Mouse (Mus musculus) mature B cell (primary cell): ENCODE results near the gene Satb1.

Experiments used
- in situ Hi-C: fragments of 300-500 bp; cut with MboI; formaldehyde crosslinking; loops from 2 replicates; pipeline ENCODE4 v1.14.3; 2019

Satb1 gene

DNA sequence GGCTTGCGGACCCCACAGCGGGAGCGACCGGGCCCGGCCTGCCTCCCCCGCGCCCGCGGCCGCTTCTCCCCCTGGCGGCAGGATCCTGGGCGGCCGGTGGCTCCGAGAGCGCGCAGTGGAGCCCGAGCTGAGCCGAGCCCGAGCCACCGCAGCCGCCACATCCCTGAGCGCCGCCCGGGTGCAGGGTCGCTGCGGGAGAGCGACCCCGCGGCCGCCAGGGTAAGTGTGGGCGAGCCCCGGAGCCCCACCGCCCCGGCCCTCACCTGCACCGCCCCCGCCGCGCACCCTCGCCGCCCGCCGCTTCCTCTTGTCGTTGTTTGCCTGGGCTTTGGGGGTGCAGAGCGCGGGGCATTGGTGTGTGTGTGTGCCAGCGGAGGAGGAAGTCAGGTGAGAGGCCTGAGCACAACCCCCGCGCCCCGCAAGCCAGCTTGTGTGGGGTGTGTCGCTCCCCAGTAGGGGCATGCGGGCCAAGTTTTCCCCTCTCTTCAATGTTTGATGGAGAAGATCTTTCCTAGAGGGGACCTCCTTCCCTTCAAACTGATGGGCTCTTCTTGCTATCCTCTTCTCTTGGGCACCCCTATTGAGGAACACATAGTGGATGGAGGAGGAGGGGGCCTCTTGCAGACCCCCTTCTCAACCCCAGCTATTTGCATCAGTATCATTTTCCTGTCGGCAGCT, at the start of gene Satb1:
Gene Satb1 (minus strand): TSS at position 391 of the 678 bp plus-strand sequence.
- in situ Hi-C loops: loop anchor here (5.0 to 10.0 kb wide), 2 partner anchors 52 to 329 kb away; no protein-coding TSS in a partner anchor

DNA sequence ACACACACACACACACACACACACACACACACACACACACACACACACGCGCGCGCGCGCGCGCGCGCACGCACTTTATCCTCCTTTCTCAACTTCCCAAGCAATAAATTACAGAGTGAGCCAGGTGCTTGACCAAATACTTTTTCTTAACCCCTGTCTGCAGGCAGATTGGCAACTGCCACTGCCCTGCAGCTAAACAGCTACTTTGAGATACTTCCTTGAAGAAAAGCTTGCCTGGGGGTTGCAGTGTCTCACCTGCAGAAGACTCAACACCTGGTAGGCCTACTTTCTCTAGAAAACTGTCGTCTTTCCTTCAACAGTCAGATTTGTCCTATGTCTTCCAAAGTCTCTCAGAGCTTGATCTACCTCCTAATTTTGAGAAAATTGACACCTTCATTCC, 49.5 kb upstream of the Satb1 start:
- in situ Hi-C loops: loop anchor here (10.0 kb wide), 1 partner anchor 48 kb away; the partner anchor contains the start of gene Satb1

DNA sequence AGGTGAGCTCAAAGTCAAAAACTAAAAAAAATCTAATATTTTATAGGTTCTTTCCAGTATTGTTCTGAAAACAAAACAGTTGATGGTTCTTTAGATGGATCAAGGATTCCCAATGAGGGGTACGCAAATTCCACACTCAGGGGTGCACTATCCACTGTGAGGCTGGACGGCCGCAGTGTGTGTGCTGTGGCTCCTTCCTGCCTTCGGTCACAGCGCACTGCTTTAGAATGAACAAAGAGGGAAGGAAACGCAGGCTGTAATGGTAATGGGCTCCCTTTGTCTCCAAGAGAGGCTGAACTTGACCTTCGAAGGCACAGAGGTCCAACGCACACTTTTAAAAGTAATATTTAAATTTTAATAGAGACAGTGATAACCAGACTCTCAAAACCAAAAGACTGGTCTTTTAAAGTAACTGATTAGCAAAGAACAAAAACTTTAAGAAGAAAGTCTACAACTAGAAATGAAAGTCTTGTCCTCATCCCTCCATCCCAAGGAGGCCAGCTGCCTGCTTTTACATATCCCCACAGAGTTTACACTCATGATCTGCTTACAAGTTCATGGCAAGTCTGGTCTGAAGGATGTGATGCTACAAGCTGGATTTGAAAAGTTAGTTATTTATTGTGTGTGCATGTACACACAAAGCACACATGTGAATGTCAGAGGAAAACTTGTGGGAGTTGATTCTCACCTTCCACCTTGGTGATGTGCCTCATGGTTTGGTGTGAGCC, 48.0 kb upstream of the Satb1 start:
- in situ Hi-C loops: loop anchor here (10.0 kb wide), 1 partner anchor 46 kb away; the partner anchor contains the start of gene Satb1

DNA sequence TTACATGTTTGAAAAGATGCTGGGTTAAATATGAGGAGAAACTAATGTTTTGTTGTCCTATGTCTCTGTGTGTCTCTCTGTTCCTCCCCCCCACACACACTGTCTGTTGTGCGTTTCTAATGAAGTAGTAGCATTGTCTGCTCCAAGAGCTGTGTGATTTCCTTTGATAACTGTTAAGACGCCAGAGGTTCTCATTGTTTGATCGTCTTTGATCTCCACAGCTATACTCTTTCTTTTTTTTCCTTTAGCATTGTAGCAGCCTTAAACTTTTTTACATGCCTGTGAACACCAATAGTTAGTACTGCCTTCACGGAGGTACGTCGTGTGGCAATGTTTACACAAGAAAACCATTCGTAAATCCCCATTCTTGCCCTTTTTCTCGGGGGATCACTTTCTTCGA, 47.1 kb upstream of the Satb1 start:
- in situ Hi-C loops: loop anchor here (10.0 kb wide), 1 partner anchor 45 kb away; the partner anchor contains the start of gene Satb1

DNA sequence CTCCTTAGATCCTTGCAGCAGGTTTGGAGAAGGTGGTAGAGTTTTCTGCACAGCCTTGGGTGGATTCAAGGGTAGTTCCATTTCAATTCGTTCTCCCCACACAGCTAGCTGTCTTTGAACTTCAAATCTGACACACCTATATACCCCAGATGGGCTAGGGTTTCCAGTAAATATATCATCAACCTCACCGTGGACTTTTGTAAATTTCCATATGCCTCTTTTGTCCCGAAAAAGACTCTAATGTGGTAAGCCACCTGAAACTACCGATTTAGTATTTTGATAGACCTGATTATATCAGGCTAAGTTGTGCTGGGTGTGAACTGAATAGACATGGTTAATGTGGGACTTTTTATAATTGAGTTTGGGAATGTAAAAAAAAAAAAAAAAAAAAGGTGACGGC, 46.6 kb upstream of the Satb1 start:
- in situ Hi-C loops: loop anchor here (10.0 kb wide), 1 partner anchor 45 kb away; the partner anchor contains the start of gene Satb1

DNA sequence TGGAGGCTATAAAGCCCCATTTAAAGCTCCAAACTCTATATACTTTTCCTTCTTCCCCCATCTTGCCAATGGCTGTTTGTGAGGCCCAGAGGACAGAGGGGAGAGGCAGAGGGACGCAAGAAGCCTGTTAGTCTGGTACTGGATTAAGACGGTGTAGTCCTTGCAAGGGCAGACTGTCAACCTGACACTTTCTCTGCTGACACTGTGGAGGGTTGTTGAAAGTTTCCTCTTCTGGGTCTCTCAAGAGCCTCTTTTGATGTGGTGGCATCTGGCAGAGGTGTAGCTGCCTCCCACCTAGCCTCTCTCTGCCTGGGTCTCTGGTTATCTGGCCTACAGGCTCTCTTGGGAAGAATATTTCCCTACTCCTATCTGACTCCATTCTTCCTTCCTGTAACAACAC, 46.1 kb upstream of the Satb1 start:
- in situ Hi-C loops: no loop called here

DNA sequence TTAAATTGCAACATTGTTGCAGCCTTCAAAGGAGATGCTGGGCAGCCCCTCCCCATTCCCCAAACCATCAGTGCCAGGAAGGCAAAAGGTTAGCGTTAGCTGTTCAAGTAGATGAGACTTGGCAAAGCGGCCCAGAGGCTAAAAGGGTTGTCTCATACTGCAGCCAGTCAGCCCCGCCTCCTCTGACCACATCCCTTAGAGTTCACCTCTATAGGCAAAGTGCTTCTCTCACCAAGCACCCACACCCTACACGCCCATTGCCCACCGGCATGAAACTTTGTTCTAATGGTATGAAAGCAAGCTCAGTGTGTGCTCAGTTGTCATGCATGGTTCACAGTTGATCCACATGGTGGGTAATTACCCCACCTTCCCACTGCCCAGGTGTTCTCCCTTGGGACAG, 43.4 kb upstream of the Satb1 start:
- in situ Hi-C loops: no loop called here

DNA sequence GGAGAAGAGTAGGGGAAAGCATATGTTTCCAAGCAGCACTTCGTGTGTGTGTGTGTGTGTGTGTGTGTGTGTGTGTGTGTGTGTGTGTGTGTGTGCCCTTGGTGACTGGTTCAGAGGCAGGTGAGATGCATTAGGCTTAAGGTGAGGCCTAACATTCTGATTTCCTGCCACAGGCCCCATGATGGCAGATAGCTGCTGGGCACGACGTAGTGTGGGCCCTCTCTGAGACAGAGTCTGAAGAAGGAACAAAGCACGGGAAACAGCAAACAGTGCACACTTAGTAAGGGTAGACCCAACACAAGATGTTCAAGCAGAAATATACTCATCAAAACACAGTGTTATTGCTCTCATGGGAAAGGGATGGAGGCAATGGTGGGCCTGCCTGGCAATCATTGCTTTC, 24.5 kb upstream of the Satb1 start:
- in situ Hi-C loops: no loop called here

DNA sequence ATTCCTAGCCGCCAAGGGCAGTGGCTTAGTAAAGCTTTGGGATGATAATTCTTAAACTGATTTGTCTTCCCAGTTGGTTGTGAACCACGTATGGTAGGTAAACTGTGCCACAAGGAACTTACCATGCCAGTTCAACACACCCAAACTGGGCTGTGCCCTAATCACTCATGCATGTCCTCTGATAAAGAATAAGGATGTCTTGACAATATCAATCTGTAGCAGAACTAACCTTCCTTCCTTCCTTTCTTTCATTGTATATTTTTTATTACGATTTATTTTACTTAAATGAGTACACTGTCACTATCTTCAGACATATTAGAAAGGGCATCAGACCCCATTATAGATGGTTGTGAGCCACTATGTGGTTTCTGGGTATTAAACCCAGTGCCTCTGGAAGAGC, 23.2 kb upstream of the Satb1 start:
- in situ Hi-C loops: no loop called here

DNA sequence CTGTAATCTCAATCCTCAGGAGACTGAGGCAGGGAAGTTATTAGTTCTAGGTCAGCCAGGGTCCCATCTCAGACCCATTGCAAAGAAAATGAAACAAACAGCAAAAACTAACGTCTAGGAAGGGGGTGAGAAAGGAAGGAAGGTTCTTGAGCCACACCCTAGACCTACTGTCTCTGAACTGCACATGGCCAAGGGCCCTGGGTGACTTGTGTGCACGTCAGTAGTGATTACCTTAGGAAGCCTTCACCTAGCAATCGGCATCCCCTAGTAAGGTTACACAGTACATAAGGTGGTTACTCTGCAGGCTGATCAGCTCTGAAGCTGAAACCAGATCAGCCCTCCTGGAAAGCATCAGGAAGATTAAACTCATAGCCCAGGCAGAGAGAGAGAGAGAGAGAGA, 22.2 kb upstream of the Satb1 start:
- in situ Hi-C loops: no loop called here

DNA sequence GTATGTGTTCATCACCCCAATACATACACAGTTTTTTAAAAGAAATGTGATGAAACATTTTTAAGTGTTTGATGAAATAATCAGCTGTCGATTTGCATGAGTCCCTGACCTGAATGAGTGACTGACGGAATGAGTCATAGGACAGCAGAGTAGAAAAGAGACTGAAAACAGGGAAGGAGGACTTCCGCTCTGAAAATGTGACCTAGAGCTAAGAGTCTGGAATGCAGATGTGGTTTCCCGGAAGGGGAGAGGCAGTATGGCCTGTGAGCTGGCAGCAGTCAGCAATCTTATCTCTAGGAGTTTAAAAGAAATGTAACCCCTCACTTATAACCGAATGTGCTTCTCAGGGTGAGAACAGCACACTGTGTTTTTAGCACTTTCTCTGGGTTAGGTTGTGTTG, 20.9 kb upstream of the Satb1 start:
- in situ Hi-C loops: no loop called here

DNA sequence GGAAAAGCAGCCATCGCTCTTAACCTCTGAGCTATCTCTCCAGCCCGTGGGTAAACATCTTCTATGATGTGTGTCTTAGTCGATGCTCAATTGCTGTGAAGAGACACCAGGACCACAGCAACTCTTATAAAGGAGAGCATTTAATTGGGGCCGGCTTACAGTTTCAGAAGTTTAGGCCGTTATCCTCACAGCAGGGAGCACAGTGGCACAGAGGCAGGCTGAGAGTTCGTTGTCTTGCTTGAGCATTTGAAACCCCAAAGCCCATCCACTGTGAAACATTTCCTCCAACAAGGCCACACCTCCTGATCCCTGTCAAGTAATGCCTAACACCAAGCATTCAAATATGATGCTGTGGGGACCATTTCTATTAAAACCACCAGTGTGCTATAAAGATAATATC, 7.5 kb upstream of the Satb1 start:
- in situ Hi-C loops: no loop called here

DNA sequence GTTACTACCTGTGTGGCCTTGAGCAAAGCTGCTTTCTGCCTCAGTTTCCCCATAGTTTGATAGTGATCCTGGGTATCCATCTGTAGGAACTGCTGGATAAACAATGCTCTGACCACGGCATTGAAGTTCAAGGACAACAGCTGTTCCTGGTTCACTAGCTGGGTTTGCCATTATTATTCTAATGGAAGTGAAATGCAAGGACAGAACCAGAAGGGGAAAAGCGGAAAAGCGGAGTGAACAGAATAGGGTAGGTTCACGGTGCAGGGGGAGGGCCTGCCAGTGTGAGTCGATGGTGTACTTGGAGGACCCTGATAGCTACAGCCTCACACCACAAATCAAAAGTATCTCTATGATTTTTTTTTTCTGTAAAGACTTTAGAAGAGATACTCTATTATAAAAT, 6.4 kb upstream of the Satb1 start:
- in situ Hi-C loops: loop anchor here (10.0 kb wide), 1 partner anchor 45 kb away; no protein-coding TSS in a partner anchor

DNA sequence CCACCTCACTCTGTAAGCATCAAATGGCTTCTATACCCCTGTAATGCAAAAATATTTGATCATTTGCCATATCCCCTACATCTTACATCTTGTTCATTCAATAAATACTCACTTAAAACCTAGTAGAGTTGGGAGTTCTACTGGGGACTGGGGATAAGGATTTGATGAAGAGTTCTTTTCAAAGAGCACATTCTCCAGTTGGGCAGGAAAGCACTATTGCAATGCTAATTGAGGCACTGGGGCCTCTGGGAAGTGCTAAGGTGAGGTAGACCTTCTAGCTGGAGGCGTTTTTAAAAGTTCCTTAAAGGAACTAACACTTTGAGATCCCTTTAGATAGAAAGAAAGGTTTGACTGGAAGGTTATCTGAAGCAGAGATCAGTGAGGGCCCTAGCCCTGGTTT, 3.8 kb upstream of the Satb1 start:
- in situ Hi-C loops: loop anchor here (10.0 kb wide), 1 partner anchor 48 kb away; no protein-coding TSS in a partner anchor

DNA sequence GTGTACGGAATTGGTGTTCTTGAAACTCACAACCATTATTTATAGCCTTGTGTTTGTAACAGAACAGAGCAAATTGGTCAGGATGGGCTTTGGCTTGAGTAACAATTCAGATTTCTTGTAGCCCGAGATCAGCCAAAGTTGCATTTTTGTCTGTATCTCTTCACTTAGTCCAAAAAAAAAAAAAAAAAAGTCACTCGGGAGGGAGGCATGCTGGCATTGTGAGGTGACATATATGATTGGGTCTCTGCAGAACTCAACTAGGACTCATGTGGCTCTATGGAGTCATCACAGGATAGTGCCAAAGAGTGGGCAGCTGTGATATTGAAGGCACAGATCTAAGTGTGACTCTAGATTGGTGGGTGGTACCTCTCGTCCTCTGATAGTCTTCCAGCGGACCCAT, 3.2 kb upstream of the Satb1 start:
- in situ Hi-C loops: loop anchor here (10.0 kb wide), 1 partner anchor 49 kb away; no protein-coding TSS in a partner anchor

DNA sequence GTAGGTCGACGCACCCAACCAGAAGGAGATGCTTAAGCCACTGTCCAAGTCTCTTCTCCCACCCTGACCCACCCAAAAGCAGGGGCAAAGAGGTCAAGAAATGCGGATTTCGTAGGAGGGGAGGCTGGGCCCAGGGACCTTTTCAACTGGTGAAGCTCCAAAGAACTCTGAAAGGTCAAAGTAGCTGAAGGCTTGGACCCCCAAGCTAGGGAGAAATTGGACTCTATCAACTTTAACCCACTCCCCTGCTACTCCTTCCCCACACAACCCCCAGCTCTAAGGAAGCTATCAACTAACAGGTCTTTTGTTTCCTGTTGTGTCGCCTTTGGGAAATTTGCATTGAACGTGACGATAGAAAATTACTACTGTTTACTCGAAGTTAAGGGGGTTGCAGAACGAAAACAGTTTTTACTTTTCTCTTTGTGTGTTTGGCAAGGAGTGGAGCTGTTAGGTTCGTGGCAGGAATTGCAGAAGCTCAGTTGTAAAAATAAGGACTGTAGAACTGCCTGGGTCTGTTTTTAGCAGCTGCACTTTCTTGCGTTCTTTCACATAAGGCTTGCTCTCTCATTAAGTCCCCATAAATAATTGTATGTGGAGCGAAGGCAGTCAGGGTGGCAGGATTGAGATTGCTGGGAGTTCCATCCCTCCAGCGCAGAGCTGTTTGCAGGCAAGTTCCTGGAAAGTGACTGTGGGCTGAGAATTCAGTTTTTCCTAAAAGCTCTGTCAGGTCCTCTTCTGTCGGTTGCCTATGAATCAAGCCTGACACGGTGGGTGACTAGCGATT, 680 bp upstream of the Satb1 start:
- in situ Hi-C loops: loop anchor here (5.0 to 10.0 kb wide), 2 partner anchors 51 to 329 kb away; no protein-coding TSS in a partner anchor

DNA sequence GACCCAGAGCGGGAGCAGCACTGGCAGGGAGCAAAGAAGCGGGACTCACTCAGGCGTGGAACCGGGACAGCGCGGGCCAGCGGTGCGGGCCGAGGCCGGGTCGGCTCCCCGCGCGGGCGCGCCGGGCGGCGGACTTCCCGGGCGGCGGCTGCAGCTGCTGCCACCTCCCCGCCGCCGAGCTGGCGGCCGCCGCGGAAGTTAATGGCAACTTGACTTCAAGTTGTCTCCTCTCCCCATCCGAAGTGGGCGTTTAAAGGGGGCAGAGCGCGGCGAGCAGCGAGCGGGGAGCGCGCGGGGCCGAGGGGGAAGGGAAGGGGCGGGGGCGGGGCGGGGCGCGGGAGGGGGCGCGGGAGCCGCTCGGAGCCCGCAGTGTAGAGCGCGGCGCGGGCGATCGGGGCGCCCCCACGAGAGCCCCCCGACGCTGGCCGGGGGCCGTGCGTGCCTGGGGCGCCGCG, 642 bp downstream of the Satb1 start:
- in situ Hi-C loops: loop anchor here (5.0 to 10.0 kb wide), 2 partner anchors 52 to 330 kb away; no protein-coding TSS in a partner anchor

DNA sequence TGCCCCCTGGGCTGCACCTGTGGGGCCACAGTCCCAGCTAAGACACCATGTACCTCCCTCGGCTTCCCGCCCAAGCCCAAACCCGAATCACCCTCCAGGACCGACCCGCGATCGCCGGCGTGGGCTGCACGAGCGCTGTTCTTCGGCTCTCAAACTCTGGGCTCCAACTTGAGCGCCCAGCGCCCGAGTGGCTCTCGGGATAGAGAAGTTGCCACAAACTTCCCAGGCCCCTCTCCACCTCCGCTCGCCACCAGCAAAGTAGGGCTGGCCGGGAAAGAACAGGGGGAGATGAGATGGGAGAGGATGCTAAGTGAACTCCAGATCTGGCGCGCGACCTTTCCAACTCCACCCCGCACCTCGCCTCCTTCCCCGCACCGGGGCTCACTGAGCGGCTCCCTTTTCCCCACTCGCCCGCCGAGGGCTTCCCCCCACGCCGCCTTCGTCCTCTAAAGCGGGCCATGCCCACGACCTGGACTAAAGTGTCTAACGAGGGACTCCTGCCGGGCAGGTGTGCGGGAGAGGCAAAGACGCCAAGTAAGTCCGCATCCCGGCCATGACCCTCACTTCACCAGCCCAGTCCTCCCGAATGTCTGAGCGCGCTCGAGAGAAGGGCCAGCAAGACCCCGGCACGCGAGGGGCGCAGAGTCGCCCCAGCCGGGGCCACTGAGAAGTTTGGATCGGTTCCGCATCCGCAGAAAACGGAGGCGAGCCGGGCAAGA, 1.2 kb downstream of the Satb1 start:
- in situ Hi-C loops: loop anchor here (5.0 to 10.0 kb wide), 2 partner anchors 53 to 330 kb away; no protein-coding TSS in a partner anchor

DNA sequence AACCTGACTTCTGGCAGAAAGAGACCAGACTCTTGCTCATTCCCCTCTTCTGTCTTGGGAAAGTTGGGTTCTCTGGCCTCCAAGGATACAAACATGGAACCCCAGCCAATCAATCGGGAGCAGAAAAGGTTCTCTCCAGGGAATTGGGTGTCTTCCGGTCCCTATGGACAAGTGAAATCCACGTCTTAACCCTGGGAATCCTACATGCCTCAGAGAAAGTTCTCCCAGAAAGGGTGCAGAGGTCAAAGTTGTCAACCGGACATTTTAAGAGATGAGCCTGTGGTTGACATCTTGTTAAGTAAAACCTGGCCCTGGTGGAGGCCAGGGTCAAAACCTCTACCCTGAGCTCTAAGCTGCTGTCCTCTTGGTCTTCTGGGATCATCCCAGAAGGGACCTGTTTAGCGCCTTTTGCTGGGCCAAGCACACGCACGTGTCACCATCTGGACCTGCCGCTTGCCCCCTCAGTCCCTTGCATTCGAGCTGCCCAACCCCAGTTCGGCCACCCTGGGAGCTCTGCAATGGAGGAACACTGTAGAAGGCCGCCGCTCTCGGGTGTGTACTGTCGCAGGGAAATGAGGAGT, 1.9 kb downstream of the Satb1 start:
- in situ Hi-C loops: loop anchor here (5.0 to 10.0 kb wide), 2 partner anchors 54 to 331 kb away; no protein-coding TSS in a partner anchor

DNA sequence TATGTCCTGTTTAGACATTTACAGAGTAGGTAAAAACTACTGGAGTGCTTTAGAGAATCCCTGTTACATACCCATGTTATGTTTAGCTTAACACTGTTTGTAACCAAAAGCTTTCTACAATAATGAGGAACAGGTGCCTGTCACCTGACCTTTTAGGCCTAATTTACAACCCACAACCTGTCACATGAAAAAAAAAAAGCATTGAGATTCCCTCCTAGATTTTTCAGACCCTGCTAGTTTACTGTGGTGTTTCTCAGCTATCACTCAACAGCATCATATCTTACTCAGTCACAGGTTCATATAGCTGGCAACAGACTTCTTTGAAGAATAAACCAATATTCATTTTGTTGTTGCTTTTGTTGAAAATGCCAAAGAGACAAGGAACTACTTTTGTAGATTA, 3.7 kb downstream of the Satb1 start:
- in situ Hi-C loops: no loop called here

DNA sequence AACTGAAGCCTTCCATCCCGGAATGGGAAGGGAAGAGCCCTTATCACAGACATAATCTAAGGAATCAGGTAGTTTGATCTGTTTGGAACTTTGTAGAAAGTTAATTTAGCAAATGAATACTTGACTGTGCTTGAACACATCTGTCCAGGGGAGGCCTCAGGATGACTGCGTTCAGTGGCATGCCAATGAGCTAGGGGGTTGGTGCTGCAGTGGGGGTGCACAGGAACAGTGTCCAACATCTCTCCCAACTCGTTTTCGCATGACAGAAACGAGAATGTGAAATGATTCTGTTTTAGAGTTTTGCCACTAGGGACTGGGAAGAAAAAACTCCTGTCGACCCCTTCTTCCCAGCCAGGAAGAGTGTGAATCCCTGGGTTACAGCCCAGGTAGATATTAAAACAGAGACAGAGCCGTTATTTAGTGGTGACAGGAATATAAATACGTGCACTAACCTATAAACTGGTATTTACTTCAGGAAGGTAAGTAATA, 5.1 kb downstream of the Satb1 start:
- in situ Hi-C loops: no loop called here
